Mouse (Mus musculus): ENCODE data around the gene Men1.
"Not testable (repeated sequence)": the region's sequence is repeated elsewhere in the genome, so short reads cannot be mapped to it uniquely, and the experiment has no call there.

The Men1 gene

GRCm38 (mm10) chr19:6334673-6335457 is at the start of gene Men1:
Gene Men1 (plus strand): TSS chr19:6334979.
- DNase-seq (ENCODE audit: low spot score in 2 of 2): peak; percentile 92 to 95

GRCm38 (mm10) chr19:6285226-6285625 is 49.6 kb upstream of the Men1 start:
- no peak for DNase-seq (ENCODE audit: low spot score in 2 of 2)

GRCm38 (mm10) chr19:6285632-6286433 is 48.9 kb upstream of the Men1 start:
- DNase-seq (ENCODE audit: low spot score in 2 of 2): no peak

- DNase-seq (ENCODE audit: low spot score in 2 of 2): no peak
Measured at GRCm38 (mm10) chr19:6286434-6287401, 48.1 kb upstream of the Men1 start.

- no peak for DNase-seq (ENCODE audit: low spot score in 2 of 2)
Measured at GRCm38 (mm10) chr19:6288236-6288894, 46.4 kb upstream of the Men1 start.

- no peak for DNase-seq (ENCODE audit: low spot score in 2 of 2)
Measured at GRCm38 (mm10) chr19:6289696-6290238, 45.0 kb upstream of the Men1 start.

- not testable (repeated sequence) for DNase-seq (ENCODE audit: low spot score in 2 of 2)
Measured at GRCm38 (mm10) chr19:6290720-6291116, 44.1 kb upstream of the Men1 start.

GRCm38 (mm10) chr19:6291117-6291781 is 43.5 kb upstream of the Men1 start:
- DNase-seq (ENCODE audit: low spot score in 2 of 2): no peak

- DNase-seq (ENCODE audit: low spot score in 2 of 2): no peak
Measured at GRCm38 (mm10) chr19:6292262-6292661, 42.5 kb upstream of the Men1 start.

GRCm38 (mm10) chr19:6294301-6294700 is 40.5 kb upstream of the Men1 start:
- no peak for DNase-seq (ENCODE audit: low spot score in 2 of 2)

GRCm38 (mm10) chr19:6296551-6297210 is 38.1 kb upstream of the Men1 start:
- no peak for DNase-seq (ENCODE audit: low spot score in 2 of 2)

- no peak for DNase-seq (ENCODE audit: low spot score in 2 of 2)
Measured at GRCm38 (mm10) chr19:6297641-6298040, 37.1 kb upstream of the Men1 start.

GRCm38 (mm10) chr19:6299003-6299402 is 35.8 kb upstream of the Men1 start:
- no peak for DNase-seq (ENCODE audit: low spot score in 2 of 2)

GRCm38 (mm10) chr19:6299450-6300267 is 35.1 kb upstream of the Men1 start:
- no peak for DNase-seq (ENCODE audit: low spot score in 2 of 2)

- DNase-seq (ENCODE audit: low spot score in 2 of 2): no peak
Measured at GRCm38 (mm10) chr19:6300402-6300841, 34.4 kb upstream of the Men1 start.

- DNase-seq (ENCODE audit: low spot score in 2 of 2): no peak
Measured at GRCm38 (mm10) chr19:6302114-6302513, 32.7 kb upstream of the Men1 start.

GRCm38 (mm10) chr19:6302522-6302921 is 32.3 kb upstream of the Men1 start:
- DNase-seq (ENCODE audit: low spot score in 2 of 2): no peak

- DNase-seq (ENCODE audit: low spot score in 2 of 2): no peak
Measured at GRCm38 (mm10) chr19:6303831-6304230, 30.9 kb upstream of the Men1 start.

Data from frontal cortex, postnatal 14 days (tissue).